Mouse (Mus musculus) adrenal gland, postnatal 4 days (tissue): ENCODE measurements around the gene Psmd1. TPM values are rescaled to one million over a fixed set of nuclear protein-coding genes. Genes with fewer than 3 reads are reported as not detected.

Source experiments
- DNase-seq, 2 experiments: peaks; one replicate each; pipeline ENCODE4 v3.0.0; 2021 to 2022; ENCODE audit warnings: low spot score in 2 of 2, mixed read lengths in 2 of 2
- total RNA-seq, 2 experiments: library from RNA; stranded (reverse); gene quantifications; 2 replicates each; pipeline ENCODE4 v1.2.3; 2021

The Psmd1 gene
- total RNA-seq, 2 experiments from 2014 or later = 113 to 114 TPM

GRCm38 (mm10) chr1:86154824-86155164, 90.6 kb downstream of the Psmd1 start:
- no peak for DNase-seq

GRCm38 (mm10) chr1:86156075-86156474, 91.9 kb downstream of the Psmd1 start:
- no peak for DNase-seq

- no peak for DNase-seq
Observed at GRCm38 (mm10) chr1:86156595-86156994, 92.4 kb downstream of the Psmd1 start.

DNA sequence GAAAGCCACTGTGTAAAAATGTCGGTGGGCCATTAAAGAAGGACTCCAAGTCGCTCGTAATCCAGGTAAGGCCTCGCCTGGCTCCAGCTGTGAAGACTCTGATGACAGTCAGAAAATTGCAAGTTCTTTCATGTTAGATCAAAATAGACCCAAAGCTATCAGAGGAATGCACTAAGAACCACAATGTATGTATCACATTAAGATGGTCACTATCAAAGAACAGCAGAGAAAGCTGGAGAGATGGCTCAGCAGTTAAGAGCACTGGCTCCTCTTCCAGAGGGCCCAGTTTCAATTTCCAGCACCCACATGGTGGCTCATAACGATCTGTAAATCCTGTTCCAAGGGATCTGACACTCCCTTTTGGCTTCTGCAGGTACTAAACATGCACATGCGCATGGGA, 95.9 kb downstream of the Psmd1 start:
- DNase-seq = no peak

GRCm38 (mm10) chr1:86160479-86160878, 96.3 kb downstream of the Psmd1 start:
- no peak for DNase-seq

DNA sequence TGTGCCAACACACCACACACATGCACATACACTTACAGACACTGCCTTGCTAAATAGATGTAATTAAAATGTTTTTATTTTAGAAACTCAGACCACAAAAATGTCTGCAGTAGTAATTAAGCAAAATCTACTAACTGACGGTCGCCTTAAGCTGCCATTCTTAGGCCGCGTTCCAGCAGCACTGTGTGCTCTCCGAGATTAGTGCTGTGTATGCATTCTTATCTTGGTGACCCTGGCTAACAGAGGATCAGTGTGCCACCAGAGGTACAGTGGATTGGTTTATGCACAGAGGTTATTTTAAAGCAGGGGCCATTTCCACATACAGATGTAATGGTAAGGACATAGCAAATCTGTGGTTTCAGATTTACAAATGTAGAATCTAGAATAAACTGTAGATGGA, 96.9 kb downstream of the Psmd1 start:
- DNase-seq = no peak

GRCm38 (mm10) chr1:86174602-86175001, 110.4 kb downstream of the Psmd1 start:
- DNase-seq = no peak

DNA sequence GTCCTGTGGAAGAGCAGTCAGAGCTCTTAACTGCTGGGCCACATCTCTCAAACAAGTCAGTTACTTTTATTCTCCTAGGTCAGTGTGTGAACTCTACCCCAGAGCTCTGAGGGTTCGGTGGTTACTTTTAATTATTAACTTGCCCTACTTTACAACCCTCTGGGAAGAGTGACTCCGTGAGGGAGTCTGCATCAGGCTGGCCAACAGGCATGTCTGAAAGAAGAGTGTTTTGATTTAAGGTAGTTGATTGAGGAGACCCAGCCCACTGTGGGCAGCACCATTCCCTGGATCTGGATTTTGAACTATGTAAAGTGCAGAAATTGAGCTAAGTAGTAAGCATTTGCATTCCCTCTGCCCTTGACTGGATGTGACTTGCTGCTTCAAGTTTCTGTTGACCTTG, 111.9 kb downstream of the Psmd1 start:
- no peak for DNase-seq

- DNase-seq = peak; percentile 57 to 58
Observed at GRCm38 (mm10) chr1:86178462-86179253, 114.5 kb downstream of the Psmd1 start.

DNA sequence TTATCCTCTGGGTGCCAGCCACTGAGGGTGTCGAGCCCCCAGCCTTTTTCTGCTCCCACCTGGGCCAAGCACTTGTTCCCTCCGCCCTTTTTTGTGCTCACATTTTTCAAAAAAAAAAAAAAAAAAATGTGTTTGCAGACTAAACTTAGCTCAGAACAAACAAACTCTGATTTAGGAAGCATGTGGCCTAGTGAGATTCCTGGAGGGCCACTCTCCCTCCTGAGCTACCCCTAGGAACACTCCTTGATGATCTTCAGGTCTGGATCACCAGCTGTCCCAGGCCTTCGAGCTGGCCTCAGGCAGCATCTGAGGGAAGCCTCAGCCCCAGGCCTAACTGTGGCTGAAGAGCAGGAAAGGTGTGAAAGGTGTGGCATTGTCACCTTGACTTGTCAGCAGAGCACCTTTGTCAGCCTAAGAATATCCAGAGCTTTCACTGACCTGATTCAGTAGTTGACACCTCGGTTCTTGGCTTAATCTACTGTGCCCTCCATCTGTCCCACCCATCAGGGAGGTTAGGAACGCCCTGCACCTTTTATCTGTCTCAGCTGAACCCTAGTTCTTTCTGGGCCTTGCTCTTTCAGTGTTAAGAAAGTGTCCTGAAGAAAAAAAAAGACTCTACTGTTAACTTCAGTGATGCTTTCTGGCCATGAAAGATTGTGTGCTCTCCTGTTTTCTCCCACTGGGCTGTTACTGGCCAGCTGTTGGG, 118.0 kb downstream of the Psmd1 start:
- DNase-seq = no peak

GRCm38 (mm10) chr1:86183577-86184263, 119.5 kb downstream of the Psmd1 start:
- DNase-seq = no peak

- no peak for DNase-seq
Observed at GRCm38 (mm10) chr1:86186762-86187161, 122.6 kb downstream of the Psmd1 start.

- DNase-seq = no peak
Observed at GRCm38 (mm10) chr1:86187856-86188255, 123.7 kb downstream of the Psmd1 start.

- no peak for DNase-seq
Observed at GRCm38 (mm10) chr1:86188271-86188670, 124.1 kb downstream of the Psmd1 start.

Other genes starting within 250 kb of the Psmd1 start
- 100 to 1,000 TPM; 412 to 422 TPM for gene Itm2c, start 170.1 kb upstream of the Psmd1 start, total RNA-seq
- 1 to 10 TPM in 1 of 2 experiments, under 1 TPM in 1; 0.45 to 1.1 TPM for gene 4933407L21Rik, start 135.9 kb upstream of the Psmd1 start, total RNA-seq
- under 1 TPM; 0.59 to 0.73 TPM for gene Gpr55, start 103.4 kb upstream of the Psmd1 start, total RNA-seq
- not detected for gene Spata3, start 47.6 kb upstream of the Psmd1 start, total RNA-seq
- 1 to 10 TPM; 1.0 to 3.4 TPM for gene 2810459M11Rik, start 18.5 kb upstream of the Psmd1 start, total RNA-seq
- gene Htr2b, start 47.6 kb downstream of the Psmd1 start, total RNA-seq = under 1 TPM; 0.45 to 0.56 TPM
- 1 to 10 TPM; 4.0 to 4.6 TPM for gene Gm21972, start 69.2 kb downstream of the Psmd1 start, total RNA-seq
- 10 to 100 TPM; 16.1 to 16.8 TPM for gene Armc9, start 90.4 kb downstream of the Psmd1 start, total RNA-seq
- gene B3gnt7, start 238.4 kb downstream of the Psmd1 start, total RNA-seq = 1 to 10 TPM in 1 of 2 experiments, under 1 TPM in 1; 0.96 to 2.2 TPM